Mouse (Mus musculus): ENCODE measurements at regions not wholly inside any gene's neighbourhood (a gene's known extent, or its start where the extent isn't known, plus 50 kb on each side); places are given as distances from the start of the nearest gene placed in this dataset.

DNA sequence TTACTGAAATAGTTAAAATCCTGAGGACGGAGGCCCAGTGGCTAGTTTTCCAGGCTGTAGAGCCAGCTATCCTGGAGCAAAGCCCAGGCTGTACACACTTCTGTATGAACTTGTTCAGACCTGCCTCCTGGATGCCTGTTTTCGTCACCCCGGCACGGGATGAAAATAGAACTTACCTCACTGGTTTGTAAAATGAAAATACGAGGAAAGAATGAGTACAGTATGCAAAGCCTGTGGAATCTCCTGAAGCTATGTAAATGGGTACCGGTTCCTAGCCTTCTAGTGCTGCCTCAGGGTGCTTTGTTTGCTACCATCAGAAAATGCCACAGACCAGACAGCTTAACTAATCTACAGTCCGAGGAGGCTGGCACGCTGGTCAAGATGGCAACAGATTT, 276.0 kb upstream of the Cdyl start:
- DNase-seq, result peak; percentile 15 to 25

DNA sequence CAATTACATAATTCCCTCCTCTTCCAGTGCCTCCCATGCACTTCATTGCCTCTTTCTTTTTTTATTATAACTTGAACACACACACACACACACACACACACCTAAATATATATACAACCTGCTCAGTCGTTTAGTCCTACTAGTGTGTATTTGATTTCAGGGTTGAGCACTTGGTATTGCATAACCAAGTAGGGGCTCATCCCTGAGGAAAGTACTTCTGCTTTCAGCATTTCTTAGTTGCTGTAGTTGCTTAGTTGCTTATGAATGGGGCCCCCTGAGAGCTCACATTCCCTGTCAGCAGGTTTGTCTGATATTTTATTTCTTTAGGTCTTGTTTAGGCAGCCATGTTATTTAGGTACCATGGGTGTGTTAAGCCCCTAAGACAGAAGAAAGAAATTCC, 271.3 kb upstream of the Cdyl start:
- DNase-seq, result no peak

DNA sequence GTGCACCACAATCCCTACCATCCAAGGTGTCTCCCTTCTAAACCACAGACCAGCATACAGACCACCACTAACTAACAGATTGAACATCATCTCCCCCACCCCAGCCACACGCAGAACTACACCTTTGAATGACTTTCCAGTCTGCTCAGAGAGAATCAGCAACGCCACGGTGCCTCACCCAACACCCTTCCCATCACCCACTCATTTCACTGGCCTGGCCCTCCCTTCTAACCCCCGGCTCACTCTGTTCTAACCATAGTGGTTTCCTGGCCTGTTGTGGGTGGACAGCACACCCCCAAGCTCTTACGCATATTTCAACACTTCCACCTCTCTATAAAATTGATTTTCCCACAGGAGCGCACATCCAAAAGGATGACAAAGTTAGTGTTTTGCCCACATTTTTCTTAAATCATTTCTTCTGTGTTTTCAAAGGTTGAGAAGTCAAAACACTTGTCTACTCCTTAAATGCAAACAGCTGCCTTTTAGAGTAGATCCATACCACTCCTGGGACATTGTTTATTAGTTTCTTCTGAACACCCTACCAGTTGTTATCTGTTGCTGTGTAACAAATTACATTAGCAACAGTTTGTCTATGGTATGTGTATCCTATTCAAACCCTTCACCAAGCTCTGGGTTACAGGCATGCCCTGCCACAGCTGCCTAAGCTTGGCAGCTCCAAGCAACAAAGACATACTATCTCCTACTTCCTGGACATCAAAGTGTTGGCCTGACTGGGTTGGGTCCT, 269.7 kb upstream of the Cdyl start:
- DNase-seq, result no peak

DNA sequence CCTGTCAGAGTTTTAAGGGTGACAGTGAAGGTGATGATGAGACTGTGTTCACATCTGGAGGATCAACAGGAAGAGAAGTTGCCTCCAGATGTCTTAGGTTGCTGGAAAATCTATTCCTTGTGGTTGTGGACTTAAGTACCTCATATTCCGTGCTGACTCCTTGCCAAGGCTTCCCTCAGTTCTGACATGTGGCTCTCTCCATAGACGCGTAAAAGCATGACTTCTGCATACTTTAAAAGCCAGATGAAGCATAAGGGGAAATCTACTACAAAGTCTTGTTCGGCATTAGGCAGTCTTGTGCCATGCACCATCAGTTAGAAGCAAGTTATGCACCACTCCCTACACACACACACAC, 269.1 kb upstream of the Cdyl start:
- no peak for DNase-seq

DNA sequence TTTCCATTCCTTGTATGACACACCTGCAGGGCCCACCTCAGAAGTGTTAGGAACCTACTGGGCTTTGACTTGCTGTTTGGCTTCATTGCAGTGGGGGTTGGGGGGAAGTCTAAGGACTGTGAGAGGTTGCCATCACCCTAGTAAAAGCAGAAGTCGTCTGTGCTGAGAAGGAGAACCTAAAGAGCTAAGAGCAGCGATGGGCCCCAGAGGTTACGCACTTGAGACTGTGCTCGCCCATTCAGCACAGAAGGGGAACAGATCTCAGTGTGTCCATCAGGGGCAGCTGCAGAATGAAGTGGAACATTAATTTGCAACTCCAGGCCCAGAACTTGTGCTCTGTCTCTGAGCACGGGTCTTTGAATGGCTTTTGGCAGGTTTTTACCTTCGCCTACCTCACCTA, 267.5 kb upstream of the Cdyl start:
- no peak for DNase-seq

DNA sequence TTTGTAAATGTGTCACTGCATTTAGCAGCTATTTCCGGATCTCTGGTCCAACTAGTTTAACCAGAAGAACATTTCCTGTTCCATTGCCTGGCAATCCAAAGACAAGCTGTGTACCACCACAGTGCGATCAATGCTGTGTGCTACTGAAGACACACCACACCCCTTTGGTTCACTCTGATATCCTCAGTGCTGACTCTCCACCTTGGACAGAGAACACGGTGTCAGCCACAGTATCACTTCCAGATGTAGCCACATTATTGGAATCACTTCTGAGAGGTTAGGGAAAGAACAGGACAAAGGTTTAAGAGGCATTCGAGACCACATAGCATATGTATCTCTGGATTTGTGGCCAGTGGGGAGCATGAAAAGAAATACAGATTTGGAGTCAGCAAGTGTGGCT, 264.4 kb upstream of the Cdyl start:
- DNase-seq, result no peak

DNA sequence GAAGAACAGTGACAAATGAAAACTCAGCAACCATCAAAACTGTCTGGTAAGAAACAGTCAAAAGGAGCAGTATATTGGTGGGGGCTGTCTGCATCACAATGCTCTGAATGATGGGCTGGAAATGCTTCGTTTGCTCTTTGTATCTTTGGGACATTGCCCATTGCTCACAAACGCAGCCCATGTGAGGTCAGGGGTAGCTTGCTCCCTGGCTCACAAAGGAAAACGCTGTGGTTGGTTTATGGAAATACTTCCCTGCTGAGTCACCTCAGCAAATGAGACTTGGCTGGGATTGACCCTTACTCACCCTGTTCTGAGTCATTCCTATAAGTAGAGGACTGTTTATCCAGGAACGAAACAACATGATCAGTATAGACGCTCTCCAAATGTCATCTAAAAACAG, 264.0 kb upstream of the Cdyl start:
- no peak for DNase-seq

DNA sequence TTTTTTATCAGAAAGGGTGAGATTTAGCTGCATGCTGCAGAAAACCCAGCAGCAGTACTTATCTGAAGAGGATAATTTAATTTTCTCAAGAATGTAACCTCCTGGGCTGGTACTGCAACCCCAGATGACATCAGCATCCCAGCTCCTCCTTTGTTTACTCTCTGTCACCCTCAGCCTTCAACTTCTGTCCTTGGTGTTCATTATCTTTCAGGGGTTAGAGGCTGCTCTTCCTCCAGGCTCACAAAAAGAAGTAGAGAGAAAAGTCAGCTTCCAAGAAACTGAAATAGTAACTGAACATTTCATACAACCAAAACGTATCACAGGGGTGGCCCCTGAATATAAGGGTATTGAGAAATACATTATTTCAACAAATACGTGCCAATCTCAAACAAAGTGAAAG, 262.5 kb upstream of the Cdyl start:
- no peak for DNase-seq

DNA sequence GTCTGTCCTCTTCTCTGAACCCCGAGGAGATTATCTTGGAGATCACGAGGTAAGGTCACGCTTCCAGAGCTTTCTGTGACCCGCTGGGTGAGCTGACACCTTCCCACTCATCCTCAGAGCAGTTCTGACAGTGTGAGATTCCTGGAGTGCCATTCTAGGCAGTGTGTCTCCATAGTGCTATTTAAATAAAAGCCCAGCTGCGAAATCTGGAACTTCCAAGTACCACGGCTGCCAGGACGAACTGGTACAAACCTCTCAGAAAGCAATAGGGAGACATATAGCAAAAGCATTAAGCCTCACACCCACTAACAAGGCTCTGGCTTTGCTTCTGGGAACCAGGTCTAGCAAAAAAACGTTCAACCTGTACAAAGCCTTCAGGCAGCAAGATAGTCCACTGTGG, 261.4 kb upstream of the Cdyl start:
- DNase-seq, result no peak

DNA sequence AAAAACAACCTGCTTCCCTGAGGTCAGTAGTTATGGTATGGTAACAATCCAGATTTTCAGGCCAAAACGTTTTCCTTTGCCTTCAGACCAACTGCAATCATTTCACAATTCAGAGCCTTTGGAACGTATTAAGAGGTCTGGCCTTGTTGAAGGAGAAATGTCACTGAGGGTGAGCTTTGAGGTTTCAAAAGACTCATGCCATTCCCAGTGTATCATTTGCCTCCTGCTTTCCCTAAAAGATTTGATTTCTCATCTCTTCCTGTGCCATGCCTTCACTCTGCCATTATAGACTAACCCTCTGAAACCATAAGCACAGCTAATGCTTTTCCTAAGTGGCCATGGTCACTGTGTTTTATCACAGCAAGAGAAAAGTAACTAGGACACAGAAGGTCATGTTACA, 256.8 kb upstream of the Cdyl start:
- no peak for DNase-seq

DNA sequence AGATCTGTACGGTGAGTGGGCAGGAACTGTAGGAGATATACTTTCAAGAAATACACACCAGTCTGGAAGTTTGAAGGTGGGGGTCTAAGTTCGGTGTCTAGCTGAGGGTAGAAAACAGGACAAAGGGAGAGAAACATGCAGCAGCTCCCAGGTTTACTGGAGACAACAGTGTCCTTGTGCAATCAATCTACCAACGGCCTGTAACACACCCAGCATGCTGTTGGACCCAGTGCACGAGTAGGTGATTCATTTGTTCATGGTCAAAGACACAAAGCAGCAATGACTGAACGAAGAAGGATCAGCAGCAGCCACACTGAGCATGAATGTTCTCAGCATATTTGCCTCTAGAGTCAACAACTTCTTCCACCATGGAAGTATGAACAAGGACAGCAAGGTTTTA, 255.2 kb upstream of the Cdyl start:
- DNase-seq, result no peak

DNA sequence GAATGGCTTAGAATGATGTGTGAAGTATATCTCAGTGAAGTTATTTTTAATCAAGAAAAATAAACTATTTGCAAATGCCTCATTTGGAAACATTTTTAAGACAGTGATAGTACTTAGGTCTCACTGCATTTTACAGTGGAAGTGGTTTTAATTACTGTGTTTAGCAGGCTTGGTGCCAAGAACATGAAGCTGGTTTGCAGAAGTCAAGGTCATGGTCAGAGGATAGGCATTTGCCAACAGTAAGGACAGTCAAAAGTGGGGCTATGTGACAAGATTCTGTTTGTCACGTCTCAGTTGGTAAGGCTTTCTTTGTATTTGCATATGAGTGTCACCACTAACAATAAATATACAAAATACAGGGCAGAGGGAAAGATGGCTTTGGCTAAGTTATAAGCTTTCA, 254.2 kb upstream of the Cdyl start:
- DNase-seq, result no peak

DNA sequence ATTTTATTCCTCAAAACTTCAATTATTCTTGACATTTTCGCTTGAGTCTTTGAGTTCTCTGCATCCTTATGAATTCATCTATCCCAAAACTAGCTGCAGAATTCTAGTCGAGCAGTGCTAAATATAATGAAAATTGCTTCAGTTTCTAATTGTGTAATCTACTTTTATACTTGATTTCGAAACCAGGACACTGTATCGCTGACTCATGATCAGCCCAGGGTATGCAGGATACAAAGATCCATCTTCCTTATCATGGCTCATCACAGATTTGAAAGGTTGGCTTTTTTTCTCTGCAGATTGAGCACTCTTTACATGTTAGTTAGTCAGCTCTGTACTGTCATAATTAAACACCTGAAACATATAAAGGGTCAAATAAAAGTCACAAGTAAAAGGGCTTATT, 242.1 kb upstream of the Cdyl start:
- DNase-seq, result no peak

DNA sequence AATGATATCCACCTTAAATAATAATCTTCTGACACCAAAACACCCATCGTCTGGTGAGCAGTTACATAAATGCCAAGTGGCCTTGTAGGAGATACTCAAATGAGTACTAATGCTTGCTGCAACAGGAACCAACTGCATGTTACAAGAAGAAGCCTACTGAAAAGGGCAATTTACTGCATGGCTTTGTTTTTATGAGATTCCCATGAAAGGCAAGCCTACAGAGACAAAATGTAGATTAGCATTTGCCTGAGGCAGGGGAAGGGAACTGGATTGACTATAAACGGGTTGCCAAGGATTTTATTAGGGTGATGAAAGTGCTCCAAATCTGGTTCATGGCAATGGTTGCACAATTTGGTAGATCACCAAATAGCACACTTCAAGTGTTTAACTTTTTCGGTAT, 239.6 kb upstream of the Cdyl start:
- no peak for DNase-seq

DNA sequence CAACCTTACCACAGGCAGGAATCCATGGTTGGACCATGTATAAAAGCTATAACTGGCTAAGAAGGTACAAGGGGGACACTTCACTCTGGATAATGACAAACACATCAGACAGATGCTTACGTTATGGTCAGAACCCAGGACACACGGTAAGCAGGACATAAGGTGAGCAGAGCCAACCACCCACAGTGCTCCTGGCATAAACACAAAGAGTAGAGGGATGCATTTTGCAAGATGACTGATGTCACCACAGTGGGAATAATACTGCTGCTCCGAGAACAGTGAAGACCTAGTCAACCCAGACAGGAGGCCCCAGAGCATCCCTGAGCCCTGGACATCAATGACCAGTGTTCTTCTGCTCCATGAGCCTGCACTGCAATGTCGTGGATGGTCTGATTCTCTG, 233.6 kb upstream of the Cdyl start:
- peak; percentile 43 to 59 for DNase-seq

DNA sequence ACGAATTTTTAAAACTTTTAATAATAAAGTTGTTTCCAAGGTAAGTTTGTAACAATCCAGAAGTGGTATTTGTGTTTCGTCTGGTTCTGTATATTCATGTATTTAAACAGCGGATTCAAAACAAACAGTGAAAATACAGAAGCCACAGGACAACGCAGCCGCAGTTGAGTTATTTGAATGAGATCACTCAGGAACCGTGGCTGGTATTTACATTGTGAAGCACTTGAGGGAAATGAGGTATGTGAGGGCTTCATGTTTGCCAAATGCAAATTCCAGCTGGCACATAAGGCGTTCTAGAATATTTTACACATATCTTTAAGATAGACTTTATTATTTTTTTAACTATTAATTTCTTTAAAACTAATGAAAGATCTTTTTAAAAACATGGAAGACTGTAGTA, 224.5 kb upstream of the Cdyl start:
- DNase-seq, result no peak

DNA sequence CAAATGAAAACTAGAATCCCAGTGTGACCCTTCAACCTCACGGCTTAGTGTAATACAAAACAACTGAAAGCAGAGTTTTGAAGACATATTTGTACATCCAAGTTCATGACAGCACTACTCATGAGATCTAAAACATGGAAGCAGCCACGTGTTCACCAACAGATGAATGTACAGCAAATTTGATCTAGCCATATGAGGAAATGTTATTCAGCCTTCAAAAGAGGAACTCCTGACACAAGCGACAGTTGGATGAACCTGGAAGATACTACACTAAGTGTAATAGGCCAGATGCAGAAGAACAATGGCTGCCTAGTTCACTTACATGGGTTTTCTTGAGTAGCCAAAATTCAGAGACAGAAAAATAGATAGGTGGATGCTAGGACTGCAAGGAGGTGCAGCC, 212.0 kb upstream of the Cdyl start:
- DNase-seq, result no peak

DNA sequence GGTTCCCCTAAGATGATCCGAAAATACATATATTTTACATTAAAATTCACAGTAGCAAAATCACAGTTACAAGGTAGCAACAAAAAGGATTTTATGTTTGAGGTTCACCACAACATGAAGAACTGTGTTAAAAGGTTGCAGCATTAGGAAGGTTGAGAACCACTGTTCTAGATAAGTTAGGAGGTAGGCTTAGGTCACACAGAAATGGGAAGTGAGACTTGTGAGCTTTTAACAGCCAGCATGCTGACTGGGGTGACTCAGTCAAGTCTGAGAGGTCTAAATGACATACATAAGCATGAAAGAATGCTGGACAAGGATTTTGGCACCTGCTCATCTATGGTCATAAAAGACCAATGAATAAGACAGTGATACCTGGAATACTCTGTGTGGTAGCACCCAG, 207.2 kb upstream of the Cdyl start:
- no peak for DNase-seq

DNA sequence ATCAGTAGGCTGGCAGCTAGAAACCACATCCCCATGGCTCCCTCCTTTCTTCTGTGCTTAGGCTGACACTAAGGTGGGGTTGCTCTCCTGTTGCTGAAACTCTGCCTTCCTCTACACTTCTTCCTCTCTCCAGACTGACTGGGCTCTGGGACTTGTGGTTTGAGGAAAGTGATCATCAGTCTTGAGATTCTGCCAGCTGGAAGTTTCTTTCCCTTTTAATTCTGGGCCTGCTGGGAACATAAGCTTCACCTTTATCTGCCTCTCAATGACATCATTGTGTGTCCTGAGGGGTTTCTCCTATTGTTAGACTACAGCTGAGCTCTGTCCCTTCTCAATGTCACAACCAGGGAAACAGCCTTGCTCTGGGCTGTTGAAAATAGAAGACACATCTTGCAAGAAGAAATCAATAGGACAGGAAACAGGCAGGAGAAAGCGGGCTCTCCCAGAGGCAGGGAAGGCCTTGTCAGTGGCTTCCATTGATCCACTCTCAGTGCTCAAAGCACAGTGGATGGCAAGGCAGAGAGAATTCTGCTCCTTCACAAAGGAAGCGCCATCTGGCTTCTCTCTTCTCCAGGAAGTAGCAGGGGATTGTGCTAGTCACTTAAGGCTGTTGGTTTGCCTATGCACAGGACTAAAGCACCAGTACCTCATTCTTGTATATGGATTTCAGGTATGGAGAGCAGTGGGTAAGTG, 206.3 kb upstream of the Cdyl start:
- peak in 1 of 2 experiments; percentile 5 for DNase-seq

DNA sequence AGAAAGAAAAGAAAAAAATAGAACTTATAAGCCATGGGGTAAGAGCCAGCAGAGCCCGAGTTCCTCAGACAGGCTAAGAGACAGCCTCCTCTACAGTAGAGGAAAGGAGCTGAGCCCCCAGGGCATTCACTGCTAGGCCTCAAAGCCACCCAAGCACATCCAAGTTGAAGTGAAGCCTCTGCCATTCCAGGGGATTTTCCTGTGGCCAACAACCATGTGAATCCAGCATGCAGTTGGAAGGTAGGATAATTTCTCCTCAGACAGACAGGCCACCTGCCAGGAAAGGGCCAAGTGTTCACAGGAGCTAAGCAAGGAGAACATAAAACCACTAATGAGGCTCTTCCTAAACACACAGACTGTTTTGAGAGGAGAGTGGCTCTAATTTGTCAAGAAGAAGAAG, 199.6 kb upstream of the Cdyl start:
- no peak for DNase-seq

DNA sequence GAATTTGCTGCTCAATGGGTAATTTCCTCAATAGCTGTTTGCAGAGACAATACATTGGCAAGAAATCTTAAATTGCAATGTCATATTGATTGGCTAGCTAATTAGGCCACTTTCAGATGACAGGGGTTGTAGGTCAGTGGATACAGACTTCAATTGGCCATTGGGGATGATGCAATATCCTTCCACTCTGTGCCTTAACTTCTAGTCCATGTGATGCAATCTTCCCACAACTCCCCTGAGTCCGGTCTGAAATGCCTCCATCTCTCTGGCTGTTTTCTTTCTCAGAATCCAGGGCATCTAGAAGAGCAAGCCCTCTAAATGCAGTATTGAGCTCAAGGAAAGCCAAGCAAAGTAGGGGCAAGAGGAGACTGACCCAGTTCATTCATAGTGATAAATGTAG, 196.4 kb upstream of the Cdyl start:
- no peak for DNase-seq

DNA sequence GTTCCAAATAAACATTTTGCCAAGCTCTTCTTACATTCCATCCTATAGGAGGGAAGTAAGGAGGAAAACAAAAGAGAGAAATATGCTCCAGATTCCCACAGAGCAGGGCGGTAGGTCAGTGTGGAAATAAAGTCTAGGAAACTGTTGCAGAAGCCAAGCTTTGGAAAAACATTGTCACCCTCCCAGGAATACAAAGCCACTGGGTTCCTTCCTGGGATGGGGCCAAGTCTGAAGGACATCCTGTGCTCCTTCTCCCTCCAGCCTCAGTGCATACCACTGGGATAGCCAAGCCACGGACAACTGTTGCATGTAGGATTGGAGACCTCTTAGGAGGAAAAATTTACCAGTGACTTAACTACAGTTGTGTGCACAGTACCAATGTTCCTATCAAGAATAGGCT, 195.8 kb upstream of the Cdyl start:
- peak in 1 of 2 experiments; percentile 12 for DNase-seq

DNA sequence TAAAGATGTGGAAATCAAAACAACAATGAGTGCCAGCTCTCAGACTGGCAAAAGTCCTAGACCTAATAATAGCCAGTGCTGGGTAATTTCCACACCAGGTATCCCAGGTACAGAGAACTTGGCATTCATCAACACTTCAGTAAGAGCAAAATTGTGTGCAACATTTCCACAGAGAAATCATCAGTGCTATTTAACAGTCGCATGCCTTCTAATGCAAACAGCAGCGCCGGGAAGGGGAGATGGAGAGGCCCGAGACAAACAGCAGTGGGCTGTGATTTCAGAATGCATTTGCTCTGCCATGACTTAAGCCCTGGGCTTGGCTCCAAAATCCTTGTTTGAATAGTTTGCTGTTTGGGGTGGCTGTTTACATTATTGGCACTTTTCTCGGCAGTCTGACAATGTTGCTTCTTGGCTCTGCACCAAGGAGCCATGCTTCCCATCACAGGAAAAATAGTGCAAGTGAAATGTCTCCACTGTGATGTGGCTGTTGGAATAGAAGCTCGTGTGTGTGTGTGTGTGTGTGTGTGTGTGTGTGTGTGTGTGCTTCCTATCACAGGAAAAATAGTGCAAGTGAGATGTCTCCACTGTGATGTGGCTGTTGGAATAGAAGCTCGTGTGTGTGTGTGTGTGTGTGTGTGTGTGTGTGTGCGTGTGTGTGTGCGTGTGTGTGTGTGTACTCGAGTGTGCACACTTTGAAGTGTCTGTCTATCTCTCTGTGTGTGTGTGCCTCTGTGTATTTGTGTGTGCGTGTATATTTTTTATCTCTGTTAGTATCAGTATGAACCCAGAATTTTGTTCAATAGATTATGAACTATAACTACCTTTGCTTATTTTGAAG, 190.1 kb upstream of the Cdyl start:
- peak; percentile 60 to 67 for DNase-seq

DNA sequence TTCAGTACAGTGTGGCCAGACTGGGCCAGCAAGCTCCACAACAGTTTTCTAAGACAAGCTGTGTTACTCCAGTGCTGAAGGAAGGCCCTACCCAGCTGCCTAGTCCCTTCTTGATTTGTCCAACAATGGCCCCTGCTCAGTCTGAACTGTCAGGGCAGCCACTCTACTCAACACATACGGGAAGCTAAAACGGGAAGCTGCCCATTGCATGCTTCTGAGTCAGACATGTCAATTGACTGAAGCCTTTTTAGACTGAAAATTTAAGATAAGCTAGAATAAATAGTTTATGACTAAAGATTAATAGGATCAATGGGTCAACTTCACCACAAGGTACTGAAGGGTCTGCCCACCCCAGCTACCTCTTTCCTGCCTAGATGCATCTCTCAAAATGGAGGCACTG, 181.4 kb upstream of the Cdyl start:
- DNase-seq, result no peak
